Mouse (Mus musculus): ENCODE data around the gene S100a5. TPM values are rescaled to one million over a fixed set of nuclear protein-coding genes. Genes with fewer than 3 reads are reported as not detected.

S100a5 gene
- total RNA-seq (2015) (not detected in 2 replicates), total RNA-seq (2017) (3.4 TPM in 1 of 2 replicates, not detected in the other)

GRCm38 (mm10) chr3:90608223-90608622, at the start of gene S100a5:
Gene S100a5, plus strand, starts transcription at chr3:90608523.
- ATAC-seq (ENCODE audit: poor library complexity, severe bottlenecking): no peak

- no peak for ATAC-seq (ENCODE audit: poor library complexity, severe bottlenecking)
These were observed 48.2 kb upstream of the S100a5 start, which contains the start of gene S100a3 for GRCm38 (mm10) chr3:90560008-90560628. Gene S100a3, plus strand, starts transcription at chr3:90560578.

DNA sequence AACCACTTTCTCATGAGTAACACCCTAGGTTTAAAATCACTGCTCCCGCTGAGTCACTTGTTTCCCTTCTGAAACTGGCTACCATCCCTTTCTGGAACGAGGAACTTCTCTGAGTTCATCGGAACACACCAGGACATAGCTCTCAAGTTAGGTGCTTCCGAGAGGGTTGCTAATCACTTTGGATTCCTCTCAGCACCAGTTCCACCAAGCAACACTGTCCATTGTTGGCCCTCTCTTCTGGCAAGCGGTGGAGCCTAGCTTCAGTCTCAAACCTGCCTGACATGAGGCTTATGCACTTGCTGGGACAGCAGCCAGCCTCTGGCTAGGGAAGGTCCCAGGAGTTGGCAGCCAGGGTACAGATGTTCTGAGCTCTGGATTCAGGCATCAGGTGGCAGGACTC, 33.6 kb upstream of the S100a5 start:
- ATAC-seq (ENCODE audit: poor library complexity, severe bottlenecking): no peak

DNA sequence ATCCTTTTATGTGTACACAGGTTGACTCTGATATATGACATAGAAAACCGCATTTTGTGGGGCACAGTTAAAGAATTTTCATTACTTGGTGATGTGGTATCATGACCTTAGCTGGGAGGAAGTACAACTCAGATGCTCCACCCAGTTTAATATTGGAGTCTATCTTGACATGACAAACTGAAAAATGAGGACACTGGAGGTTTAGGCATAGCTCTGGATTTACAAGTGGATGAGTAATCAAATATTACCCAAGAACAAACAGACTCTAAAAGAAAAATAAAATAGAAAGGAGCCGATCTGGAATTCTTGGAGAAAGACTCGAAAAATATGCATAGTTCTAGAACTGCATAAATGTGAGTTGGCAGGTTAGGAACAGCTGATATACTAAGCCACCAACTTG, 33.0 kb upstream of the S100a5 start:
- ATAC-seq (ENCODE audit: poor library complexity, severe bottlenecking): no peak

DNA sequence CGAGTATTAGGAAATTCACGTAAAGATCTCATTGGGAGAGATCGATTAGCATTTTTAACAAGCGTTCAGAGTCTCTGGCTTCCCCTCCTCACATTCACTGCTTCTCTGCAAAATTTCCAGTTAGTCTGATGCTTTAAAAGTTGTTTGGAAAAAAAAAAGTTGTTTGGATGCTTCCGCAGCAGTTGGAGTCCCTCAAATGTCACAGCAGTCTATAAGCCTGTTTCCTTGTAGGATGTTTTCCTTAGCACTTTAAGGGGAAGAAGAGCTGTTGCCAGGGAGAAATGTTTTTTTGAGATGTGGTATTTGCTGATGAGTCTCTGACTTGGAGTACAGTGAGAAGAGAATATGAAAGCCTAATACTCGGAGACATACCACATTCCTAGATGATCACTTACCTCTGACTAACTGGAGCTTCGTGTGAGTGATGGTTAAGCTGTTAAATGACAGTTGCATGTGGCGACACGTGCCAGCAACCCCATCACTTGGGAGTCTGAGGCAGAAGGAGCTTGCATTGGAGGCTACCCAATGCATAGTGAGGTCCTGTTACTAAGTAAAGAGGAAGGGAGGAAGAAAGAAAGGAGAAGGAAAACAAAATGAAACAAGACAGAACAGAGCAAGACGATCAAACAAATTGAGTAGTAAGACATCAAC, 31.8 kb upstream of the S100a5 start:
- no peak for ATAC-seq (ENCODE audit: poor library complexity, severe bottlenecking)

DNA sequence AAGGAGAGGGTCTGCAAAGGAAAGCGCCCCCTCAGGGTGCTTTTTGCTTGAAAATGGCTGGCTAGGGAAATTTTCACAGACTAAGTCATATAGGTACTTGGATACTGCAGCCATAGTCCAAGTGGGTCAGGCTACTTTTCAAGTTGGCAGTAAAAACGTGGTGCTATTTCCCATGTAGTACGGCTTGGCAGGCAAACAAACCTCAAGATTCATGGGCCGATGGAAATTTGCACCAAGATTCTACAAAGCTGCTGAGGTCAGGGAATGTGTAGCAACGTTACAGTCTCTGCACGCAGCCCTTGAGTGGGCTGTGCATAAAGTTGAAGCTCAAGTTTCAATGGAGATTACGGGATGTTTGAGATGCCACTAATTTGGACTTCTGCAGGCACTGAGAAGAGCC, 28.9 kb upstream of the S100a5 start:
- ATAC-seq (ENCODE audit: poor library complexity, severe bottlenecking): no peak

DNA sequence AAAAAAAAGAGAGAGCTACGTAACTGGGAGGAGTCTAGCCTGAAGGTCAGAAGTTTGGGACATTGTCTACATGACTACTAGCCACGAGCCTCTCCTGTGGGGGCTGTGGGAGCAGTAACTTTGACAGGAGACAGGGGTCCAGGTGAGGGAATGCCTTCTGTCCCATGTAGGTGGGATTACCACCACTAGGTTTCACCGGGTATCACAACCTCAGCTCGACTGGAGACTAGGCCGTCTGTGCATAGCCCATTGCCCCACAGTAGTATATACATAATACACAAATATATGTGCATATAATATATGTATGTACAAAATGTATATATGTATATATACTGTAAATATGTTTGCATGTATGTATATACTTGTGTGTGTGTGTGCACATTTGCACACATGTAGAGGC, 27.2 kb upstream of the S100a5 start:
- ATAC-seq (ENCODE audit: poor library complexity, severe bottlenecking): no peak

DNA sequence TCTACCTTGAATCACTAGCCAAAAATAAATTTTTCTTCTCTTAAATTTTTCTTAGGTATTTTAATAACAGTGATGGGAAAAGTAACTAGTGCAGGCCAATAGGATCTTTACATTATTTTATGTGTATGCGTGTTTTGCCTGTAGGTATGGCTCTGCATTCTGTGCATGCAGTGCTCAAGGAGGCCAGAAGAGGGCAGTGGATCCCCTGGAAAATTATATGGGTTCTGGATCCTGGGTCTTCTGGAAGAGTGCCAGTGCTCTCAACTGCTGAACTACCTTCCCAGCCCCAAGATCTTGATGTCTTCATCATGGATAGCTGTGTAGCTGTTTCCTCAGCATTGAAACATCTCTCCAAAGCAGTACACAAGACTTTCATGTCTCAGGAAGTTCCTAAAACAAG, 26.2 kb upstream of the S100a5 start:
- no peak for ATAC-seq (ENCODE audit: poor library complexity, severe bottlenecking)

DNA sequence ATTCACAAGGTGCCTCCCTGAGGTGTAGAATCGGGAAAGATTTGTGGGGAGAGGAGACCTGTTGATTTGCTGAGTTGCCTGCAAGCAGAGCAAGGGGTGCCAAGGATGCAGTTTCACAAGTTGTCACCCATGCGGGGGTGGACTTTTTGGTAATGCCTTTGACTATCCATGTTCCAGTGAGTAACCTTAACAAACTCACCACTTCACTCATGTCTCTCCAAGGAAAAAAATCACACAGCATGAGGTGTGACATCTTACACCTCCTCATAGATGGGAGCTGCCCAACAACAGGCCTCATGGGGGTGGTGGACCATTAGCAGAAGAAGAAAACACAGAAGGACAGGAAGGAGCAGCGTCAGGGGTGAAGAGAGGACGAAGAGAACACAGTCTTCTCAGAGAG, 25.8 kb upstream of the S100a5 start:
- no peak for ATAC-seq (ENCODE audit: poor library complexity, severe bottlenecking)

GRCm38 (mm10) chr3:90583893-90584292, 24.4 kb upstream of the S100a5 start:
- ATAC-seq (ENCODE audit: poor library complexity, severe bottlenecking): no peak

DNA sequence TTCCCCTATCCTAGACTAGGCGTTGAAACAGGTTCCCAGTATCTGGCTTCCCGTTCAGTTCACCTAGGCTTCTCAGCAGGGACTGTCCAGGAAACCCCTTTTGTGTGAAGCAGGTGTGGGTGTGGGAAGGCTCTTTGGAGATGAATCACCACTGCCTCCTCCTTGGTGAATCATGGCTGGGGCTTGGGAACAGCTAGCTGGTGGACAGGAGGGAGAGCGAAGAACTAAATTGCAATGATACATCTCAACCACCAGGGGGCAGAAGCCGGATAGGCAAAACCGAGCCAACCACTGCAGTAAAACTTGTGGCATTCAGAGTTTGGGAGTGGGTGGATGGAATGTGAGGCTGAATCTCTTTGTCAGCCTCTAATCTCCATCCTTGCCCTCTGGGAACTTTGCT, 22.7 kb upstream of the S100a5 start:
- peak; percentile 36 for ATAC-seq (ENCODE audit: poor library complexity, severe bottlenecking)

- no peak for ATAC-seq (ENCODE audit: poor library complexity, severe bottlenecking)
These were observed 22.2 kb upstream of the S100a5 start for GRCm38 (mm10) chr3:90586016-90586643.

- ATAC-seq (ENCODE audit: poor library complexity, severe bottlenecking): peak; percentile 83
These were observed 21.4 kb upstream of the S100a5 start for GRCm38 (mm10) chr3:90586906-90587305.

DNA sequence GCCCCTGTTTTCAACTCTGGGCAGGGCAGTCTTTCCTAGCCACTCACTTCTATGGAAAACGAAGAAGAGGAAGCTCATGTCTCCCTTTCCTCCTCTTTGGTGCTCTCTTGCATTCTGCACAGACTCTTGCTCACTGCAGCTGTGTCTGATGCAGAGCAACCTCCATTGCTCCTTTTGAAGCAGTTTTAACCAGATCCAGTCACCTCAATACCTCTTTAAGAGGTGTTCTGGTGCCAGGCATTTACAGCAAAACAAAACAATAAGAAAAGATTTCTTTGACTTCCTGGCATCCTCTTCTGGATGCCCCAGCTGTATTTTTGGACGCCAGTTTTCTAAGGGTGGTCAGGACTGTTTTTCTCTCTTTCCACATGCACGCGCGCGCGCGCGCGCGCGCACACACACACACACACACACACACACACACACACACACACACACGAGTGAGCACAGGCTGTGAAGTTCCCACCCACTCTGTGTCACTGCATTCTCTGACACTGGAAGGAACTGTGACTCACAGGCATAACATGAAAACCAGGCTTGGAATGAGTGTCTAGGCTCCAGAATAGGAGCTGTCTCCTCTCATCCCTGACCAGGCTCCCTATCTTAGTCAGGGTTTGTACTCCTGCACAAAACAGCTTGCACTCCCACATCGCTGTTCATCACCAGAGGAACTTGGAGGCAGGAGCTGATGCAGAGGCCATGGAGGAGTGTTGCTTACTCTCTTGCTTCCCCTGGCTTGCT, 20.8 kb upstream of the S100a5 start:
- no peak for ATAC-seq (ENCODE audit: poor library complexity, severe bottlenecking)

GRCm38 (mm10) chr3:90589390-90589789, 18.9 kb upstream of the S100a5 start:
- ATAC-seq (ENCODE audit: poor library complexity, severe bottlenecking): peak; percentile 55

DNA sequence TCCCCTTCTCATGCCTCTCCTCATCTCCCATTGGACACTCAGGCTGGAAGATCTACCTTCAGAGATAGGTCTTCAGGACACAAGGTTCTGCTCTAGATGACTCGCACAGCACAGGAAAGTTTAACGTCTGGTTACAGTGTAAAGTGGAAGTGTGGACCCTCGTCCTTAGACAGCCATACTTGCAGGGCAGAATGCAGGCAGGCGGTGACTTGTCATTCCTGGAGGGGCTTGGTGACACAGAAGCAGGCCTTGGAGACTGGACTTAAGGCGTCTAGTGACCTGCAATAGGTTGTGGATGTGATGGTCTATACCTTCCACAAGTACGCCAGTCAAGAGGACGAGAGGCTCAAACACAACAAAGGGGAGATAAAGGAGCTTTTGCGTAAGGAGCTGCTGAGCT, 18.4 kb upstream of the S100a5 start, which contains the start of gene S100a2:
S100a2 (plus strand) TSS at position 301 of the 400 bp plus-strand sequence.
- ATAC-seq (ENCODE audit: poor library complexity, severe bottlenecking): no peak

DNA sequence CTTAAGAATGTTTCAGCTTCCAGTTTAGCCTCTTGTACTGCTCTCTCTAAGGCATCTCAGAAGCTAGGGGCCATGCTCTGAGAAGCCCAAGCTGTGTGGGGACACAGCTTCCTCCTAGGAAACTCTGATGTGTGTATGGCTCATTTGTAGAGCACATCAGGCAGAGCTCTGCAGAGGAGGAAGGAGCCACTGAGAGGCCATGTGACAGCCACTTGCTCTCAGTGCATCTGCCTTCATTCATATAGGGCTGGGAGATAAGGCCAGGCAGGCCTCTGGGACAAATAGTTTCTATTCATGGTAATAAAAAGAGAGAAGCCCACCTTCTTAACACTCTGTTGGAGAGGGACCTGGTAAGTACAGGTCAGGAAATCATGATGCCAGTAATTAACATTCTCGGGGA, 13.9 kb upstream of the S100a5 start:
- ATAC-seq (ENCODE audit: poor library complexity, severe bottlenecking): peak; percentile 43; the same call in 1 of the 2 replicates

- no peak for ATAC-seq (ENCODE audit: poor library complexity, severe bottlenecking)
These were observed 12.8 kb upstream of the S100a5 start for GRCm38 (mm10) chr3:90595556-90595955.

GRCm38 (mm10) chr3:90596810-90597209, 11.5 kb upstream of the S100a5 start:
- ATAC-seq (ENCODE audit: poor library complexity, severe bottlenecking): no peak

DNA sequence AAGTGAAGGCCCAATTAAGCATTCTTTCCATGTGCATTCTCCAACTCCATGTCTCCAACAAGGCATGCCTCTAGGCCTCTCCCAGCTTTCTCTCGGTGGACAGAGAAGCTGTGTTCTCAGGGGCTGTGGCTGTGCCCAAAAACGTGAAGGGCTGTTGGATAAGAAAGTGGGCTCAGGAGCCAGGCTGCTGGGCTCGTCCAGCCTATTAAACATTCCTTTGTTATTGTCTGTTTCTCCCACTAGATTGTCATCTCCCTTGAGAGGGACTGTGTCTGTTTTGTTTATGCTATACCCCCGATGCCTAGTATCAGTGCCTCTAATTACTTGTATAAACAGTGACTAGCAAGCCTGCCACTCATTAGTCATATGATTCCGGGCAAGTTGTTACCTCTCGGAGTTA, 10.6 kb upstream of the S100a5 start:
- no peak for ATAC-seq (ENCODE audit: poor library complexity, severe bottlenecking)

DNA sequence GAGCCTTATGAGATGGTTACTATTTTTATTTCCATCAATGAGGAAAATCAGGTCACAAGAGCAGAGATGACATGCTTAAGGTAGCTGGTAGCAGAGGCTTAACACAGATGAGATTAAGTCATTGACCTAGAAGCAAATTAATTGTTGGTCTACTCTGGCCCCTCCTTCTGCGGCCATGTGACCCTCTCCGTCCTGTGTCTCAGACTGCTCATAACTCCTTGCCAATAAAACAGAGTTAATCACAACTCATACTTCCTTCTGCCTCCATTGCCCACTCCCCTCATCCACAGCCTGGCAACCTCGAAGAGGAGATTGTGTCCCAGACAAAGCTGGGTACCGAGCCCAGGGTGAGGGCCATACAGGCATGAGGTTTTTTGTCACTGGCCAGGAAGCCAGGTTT, 10.1 kb upstream of the S100a5 start:
- ATAC-seq (ENCODE audit: poor library complexity, severe bottlenecking): peak; percentile 42; the same call in 1 of the 2 replicates

Data from megakaryocyte, adult 5-6 weeks (primary cell).